Mouse (Mus musculus) frontal cortex, postnatal 25 days (tissue): ENCODE results near the gene Zdhhc21.

ENCODE experiments used
- DNase-seq, 2 experiments: peaks; one replicate each; pipeline ENCODE4 v3.0.0; 2022; ENCODE audit warnings: low spot score in 2 of 2

Zdhhc21 gene

DNA sequence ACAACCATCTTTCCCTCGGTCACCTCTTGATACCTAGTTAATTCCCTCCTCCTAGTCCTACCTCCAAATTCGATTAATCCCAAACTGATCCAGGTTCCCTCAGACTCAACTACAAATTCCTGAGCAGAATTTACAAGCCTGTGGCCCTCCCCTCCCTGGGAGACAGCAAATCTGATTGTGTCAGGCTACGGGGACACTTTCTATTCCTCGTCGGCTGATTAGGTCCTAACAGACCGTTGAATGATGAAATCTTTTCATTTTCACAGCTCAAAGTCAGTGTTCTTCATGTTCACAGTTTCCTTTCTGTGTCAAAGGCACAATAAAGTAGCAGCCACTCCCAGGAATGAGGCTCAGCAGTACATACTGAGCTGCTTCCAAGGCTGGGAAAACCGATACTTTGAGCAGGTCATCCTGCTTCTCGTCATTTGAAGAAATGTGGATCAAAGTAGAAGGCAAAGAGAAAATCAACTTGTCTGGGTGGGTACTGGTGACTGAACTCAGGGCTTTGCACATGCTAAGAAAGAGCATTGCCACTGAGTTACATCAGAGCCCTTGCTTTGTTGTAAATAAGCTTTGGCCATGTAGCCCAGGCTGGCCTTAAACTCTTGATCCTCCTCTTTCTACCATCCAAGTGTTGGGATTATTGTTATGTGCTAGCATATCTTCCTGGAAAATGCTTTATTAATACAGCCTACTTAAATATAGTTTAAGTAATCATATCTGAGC is 5.4 kb upstream of the Zdhhc21 start:
- DNase-seq = no peak

DNA sequence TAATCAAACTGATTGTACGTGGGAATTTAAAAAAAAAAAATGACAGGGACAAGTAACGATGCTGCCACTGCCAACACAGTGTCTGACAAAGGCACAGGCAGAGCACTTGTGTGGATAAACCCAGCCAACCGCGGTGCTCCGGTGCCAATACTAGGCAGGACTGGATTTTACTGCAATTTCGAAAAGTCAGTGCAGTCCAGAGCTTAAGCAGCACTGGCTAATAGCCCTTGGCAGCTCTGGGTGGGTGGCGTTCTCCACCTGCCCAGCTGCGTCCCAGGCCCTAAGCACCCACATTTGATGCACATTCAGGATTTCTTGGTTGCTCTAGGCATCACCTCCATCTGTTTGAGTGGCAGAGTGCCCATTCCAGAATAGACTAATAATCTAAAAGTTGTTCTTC is 3.6 kb upstream of the Zdhhc21 start:
- DNase-seq = no peak

DNA sequence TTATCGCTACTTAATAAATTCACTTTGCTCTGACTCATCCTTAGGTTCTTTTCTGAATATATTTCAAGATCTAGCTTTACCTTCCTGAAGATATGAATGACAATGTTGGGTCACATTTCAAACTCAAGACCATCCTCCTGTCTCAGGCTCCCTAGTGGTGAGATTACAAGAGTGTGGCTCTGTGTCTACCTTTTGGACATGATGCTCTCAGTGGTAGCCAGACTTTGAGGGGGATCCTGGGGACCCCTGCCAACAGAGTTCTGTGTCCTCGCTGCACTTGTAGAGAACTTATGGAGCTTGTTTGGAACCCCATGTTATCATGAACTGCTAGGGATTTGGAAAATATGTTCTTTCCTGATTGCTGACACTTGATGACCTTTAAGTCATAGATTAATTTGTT is 1.7 kb upstream of the Zdhhc21 start:
- DNase-seq = no peak

DNA sequence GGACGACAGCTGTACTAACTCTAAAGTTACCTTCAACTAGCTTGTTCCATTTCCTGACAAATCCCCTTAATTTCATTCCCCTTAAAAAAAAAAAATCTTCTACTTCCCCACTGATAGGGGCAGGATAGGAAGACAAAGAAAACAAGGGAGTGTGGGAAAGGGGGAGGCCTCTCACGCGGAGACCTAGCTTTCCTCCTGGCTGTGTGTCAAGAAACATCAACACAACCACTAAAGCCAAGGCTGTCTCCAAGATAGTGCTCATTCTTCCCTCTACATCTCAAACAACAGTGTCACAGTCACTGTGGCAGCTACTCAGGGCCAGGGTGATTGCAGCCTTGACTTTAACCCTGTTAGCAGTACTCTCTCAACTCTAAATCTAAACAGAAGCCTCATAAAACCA is 808 bp upstream of the Zdhhc21 start:
- DNase-seq = no peak

DNA sequence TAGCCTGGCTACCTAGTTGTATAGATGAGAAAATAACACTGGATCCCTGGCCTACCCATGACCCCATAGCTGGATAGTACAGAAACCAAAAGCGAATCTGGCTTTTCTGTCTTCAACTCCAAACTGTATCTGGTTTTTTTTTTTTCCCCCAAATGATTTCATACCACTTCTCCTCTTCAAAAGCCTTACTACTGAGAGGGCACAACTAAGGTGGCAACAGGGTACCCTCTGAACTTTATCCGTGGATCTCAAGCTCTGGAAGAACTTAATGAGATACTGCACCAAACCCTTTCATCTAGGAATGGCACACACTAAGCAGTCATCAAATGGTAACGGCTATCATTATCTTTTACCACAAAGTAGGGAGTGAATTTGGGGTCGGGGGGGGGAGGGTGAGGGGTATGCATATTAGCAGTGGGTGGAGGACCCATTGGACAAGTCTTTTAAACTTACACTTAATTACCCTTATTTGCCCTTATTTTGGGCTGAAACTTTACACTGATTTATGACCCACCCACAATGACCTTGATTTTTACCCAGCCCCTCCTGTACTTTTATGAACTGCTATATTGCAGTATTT is 1.2 kb downstream of the Zdhhc21 start:
- no peak for DNase-seq

DNA sequence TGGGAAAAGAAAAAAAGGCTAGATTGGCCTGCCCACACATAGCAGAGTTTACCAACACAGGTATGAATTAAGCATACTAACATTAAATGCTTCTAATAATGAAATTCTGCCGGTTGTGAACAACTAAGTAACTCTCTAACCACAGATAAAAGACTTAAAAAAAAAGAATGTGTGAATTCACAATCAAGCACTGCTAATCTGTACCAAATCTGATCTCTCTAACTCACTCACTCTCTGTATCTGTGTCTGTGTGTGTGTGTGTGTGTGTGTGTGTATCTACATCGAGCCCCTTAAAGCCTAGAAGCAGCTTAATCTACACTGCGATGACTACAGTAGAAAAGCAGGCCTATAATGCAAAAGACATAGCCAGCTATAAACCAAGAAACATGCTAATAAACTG is 2.8 kb downstream of the Zdhhc21 start:
- no peak for DNase-seq

DNA sequence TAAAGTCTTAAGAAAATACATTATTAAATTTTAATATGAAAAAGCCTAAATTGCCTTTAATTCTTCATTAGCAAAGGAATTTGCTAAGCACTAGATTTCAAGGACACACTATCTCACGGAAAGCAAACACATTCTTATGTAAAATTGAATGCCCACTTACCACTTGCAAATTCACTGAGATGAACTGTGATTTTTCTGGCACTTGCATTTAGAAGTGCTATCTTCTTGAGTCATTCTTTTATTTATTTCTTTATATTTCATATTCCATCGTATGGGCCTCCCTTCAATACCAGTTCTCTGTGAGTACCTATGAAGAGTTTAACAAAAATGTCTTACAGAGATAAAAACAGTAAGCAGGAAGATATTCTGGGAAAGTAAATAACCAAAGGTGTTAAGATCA is 5.9 kb downstream of the Zdhhc21 start:
- DNase-seq = no peak

DNA sequence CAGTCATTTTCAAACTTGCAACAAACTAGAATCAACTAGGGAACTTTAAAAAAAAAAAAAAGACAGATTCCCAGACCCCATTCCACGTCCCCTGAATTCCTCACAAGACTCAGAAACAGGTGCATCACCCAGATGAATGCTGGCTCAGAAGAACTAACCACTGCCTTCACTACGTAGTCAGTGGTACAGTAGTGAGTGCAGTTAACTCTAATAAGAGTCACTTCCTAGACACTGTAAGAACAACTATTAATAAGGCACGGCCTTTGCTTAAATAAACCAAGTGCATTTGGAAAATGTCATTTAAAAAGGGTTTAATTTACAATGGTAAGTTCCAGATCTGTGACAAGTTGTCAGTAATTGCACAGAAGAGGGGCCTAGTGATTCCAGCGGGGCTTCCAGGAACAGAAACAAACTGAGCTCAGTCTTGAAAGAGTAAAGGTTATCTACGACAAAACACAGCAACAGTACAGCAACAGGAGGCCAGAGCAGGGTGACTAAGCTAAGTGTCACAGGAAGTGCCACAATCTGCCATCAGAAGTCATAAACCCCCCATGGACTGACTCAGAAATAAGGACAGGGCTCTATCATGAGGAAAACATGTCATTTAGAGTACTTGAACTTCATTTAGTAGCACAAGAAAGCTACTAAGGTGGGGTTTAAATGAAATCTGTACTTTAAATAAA is 11.1 kb downstream of the Zdhhc21 start:
- no peak for DNase-seq

DNA sequence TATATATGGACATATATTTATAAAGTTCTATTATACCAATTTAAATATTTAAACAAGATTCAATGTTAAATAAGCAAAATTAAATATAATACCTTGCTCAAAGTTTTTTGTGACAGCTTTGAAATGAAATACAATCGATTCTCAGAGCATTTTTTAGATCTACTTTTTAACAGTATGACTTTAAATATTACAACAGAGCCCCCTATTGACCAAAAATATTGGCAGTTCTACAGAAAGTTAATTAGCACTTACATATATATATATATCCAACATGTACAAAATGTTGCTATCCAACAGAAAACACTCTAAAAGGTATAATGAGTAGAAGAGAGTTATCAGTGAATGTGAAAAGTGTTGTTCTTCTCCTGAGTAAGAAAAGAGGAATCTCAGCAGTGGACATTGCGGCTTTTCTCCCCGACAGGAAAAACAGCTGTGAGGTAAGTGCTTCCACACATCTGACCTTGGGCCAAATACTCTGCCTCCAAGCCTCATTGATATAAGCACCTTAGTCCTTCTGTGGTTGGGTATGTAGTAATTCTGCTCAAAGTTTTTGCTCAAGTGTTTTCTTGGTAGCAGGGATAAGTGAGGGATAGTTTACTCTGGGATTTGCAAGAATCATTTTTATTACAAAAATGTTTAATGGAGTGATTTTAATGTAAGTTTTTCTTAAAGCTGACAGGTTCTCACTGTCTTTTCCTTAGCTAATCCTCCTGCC is 22.1 kb downstream of the Zdhhc21 start:
- DNase-seq = no peak

DNA sequence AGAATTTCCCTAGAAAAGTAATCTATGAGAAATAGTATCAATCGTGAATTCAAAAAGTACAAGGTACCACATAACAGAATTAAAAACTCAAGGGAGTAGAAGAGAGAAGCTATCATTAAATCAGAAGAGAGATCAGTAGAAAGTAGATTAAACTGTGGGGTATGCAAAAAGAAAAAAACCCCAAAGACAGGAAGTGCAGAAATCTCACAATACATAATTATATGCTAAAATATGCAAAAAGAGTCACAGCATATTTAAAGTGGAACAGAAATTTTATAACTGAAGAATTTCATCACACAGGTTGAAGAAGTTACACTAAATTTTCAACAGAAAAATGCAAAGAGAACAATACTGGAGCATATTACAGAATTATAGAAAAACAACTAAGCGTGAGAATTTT is 28.6 kb downstream of the Zdhhc21 start:
- no peak for DNase-seq

DNA sequence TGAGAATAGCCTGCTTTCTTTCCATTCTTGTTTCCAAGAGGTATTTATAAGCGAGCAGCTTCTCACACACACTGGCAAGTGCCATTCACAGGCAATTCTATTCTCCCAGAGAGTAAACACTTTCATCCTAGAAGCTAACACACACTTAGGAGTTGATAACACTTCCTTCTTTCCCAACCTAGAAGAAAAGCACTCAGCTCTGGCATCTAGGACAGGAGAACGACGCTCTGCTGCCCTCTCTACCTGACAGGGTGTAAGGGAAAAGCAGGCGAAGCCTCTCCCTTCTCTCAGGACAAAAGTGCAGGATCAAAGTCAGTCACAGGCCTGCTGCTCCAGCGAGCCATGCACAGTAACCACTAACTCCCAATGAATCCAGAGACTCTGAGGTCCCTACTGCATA is 30.3 kb downstream of the Zdhhc21 start:
- no peak for DNase-seq

DNA sequence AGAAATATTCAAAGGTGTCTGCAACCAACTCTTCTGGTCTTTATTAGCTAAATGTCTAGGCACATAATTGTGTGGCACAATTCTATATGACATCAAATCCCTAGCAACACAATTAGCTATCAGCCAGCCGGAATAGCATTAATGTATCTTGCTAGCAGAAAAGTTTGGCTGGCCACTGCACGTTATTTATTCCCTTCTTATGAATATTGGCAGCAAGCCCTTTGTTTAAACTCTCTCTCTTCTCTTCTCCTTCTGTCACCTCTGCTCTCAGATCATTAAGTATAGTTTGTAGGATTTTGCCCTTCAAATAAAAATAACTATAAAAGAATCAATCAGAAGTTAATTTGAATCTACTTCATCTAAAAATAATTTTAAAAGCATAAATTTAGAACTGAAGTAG is 32.8 kb downstream of the Zdhhc21 start:
- DNase-seq = no peak

DNA sequence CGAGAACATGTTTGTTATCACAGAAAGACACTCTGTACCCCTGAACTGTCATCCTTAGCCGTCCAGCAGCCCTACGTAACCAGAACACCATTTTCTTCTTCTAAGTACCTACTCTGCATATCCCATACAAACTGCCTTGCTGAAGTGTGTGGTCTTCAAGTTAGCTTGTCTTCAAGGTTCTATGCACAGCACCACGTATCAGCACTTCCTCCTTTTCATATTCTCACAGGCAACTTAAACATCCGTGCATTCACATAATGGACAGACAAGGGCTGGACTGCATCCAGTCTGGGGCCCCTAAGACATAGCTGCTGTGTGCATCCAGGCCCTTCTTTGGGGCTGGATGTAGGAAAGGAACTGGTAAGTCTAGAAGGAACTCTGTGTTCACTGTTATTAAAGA is 41.9 kb downstream of the Zdhhc21 start:
- no peak for DNase-seq

DNA sequence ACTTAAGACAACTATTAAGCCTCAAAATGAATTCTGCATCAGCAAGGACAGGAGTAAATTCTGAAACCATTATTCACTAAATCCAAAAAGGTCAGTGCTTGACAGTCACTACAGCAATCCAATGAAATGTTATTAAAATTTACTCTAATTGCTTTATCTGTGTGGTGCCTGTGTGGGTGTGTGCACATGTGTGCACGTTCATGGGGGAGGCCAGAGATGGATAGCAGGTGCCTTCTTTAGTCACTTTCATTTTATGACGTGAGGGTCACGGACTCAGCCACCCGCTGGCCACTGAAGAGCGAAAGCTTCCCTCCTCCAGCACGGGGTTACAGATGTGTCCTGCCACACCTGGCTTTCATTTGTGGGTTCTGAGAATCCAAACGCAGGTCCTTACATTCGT is 43.4 kb downstream of the Zdhhc21 start:
- DNase-seq = no peak

DNA sequence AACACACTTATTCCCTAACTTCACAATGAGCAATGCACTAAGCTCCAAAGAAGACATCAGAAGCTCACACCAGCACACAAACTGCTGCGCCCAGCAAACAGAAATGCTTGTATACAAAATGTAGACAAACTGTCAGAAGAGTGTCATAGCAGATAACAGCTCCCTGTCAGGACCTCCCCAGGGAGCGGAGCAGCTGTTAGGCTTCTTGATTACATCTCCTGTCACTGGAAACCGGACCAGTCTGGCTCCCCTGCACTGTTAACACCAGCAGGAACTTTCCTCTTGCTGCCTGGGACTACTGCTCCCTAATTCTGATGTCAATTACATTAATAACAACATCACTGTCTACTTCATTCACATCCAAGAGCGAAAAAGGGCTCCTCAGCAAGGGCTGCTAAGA is 44.5 kb downstream of the Zdhhc21 start:
- no peak for DNase-seq

DNA sequence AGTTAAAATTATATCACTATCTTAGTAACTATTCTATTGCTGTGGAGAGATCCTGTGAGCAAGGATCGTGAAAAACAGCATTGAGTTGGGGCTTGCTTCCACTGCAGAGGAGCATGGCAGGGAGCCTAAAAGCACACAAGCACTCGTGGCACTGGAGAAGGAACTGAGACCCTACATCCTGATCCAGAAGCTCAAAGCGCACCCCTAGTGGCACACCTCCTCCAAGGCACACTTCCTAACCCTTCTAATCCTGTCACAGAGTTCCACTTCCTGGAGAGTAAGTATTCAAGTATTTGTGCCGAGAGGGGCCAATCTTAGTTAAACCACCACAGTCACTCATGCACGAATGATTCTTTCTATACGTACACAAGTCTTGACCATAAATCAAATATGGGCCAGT is 46.4 kb downstream of the Zdhhc21 start:
- DNase-seq = no peak

DNA sequence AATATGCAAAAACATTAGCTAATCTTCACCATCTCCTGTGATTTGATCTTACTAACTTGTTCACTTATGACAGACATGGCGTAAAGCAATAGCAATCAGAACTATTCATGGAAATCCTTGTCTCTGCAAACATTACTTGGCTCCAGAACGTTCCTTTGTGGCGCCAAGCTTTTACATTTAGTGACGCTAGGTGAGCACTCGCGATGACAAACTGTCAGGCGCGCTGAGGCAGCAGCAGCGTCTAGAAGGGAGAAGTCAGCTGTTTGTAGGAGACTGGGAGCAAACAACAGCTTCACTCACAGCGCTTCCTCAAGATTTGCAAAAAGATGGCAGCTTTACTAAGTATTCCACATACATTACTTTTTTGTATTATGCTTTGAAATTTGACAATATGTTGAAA is 51.9 kb downstream of the Zdhhc21 start:
- DNase-seq = no peak

DNA sequence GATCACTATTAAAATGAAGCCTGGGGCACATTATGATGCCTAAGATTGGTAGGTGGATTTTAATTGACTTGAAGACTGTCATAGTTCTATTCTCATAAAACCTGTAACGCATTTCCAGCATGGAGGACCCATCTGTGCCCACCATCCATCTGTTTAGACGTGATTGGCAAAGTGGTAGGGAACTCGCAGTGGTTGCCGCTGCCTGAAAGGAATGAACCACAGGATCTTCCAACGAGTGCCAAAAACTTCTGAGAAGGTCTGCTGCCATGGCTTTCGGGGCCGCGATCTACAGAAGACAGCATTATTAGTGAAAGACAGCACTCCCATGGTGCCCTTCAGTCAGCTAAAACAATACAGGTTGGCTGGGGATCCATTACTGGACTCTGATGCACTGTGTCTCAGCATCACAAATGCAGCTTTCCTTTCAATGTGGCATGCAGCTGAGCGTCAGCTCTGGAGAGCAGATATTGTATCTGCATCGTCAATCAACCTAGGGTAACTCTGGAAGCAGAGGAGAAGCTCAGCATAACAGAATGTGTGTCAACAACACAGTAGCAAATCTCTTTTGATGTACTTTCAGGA is 53.5 kb downstream of the Zdhhc21 start:
- no peak for DNase-seq

DNA sequence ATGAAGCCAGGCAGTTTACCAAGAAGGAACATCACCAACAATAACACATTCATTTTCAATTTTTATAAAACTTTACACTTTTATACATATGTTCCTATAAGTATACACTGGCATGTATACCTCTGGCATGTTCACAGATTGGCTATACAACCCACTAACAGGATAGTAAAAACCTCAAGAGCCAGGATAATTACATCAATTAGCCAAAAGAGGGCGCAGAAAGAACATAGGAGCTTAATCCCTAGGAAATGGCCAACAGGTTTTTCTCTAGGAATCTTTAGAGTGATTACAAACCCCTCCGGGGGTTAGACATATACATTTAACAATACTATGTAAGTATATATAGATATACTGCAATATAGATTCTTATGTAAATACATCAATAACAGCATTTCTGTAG is 55.7 kb downstream of the Zdhhc21 start:
- no peak for DNase-seq

DNA sequence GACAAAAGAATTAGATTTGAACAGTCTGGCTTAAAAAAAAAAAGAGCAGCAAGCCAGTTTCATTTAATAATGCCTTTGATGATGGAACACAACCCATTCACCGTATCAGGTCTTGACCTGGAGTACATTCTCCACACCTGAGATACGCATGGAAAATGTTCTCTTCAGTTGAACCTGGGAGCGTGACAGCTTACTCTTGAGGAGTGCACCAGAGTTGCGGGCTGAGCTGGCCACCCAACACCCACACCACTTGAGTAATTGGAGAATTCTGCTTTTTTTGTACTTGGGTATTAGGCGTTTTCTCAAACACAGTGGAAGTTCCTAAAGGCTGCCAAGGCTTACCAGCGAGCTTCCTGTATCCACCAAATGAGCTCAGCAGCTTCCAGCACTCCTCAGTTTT is 66.2 kb downstream of the Zdhhc21 start:
- DNase-seq = no peak

DNA sequence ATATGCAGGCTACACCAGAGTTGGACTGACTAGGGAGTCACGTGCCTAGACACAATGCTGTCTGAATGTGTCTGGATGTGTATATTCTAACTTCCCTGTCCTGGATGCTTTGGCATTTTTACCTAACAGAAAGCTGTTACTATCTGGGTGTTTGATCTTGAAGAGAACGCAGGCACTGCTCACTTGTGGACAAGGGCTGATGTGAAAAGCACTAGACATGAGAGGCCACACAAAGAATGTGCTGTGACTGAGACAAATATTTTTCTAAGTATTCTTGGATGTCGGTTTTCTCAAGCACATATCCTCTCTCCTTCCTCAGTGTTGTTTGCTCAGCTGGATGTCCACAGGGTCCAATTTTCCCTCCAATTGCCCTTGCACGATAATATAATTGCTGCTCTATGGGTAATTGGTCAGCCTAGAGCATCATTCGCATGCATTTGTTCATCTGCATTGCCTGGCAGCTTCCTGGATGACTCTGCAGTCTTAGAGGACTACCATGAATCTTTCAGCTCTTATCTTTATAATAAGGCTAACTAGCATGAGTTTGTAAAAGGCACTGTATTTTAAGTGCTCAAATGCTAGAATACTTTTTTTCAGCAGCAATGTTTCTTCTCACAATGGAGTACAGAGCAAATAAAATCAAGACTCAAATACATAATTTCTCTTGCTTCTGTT is 66.7 kb downstream of the Zdhhc21 start:
- no peak for DNase-seq
